Mouse (Mus musculus): ENCODE data around the gene Prl.
"Not testable (repeated sequence)": the region's sequence is repeated elsewhere in the genome, so short reads cannot be mapped to it uniquely, and the experiment has no call there.

Prl gene

DNA sequence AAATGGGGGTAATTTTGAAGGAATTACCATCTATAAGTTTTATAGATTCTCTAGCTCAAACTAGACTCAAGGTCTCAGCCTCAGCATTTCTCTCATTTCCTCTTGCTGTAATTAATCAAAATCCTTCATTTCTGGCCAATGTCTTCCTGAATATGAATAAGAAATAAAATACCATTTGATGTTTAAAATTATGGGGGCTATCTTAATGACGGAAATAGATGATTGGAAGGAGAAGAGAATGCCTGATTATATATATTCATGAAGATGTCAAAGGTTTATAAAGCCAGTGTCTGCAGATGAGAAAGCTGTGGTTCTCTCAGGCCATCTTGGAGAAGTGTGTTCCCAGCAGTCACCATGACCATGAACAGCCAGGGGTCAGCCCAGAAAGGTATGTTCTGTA lies at the start of gene Prl:
TSS of gene Prl (plus strand) at position 301 of the 400 bp plus-strand sequence.
- DNase-seq, result no peak

DNA sequence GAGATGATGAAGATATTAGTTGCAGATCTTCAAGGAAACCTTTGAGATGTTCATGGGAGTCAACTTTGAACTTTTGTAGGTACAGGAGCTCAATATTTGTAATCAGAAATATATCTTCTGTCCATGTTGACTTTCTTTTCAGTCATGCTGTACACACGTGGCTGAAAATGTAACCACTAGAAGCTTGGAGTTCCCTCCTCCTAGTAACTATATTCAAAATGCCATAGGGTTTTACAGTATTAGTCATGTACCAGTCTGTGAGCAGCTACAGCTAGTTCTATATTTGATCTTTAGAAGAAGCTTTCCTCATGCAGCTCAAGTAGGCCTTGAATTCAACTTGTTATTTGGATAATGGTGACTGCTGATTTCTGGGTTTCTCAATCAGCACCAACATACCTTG lies 30.8 kb upstream of the Prl start:
- no peak for DNase-seq

DNA sequence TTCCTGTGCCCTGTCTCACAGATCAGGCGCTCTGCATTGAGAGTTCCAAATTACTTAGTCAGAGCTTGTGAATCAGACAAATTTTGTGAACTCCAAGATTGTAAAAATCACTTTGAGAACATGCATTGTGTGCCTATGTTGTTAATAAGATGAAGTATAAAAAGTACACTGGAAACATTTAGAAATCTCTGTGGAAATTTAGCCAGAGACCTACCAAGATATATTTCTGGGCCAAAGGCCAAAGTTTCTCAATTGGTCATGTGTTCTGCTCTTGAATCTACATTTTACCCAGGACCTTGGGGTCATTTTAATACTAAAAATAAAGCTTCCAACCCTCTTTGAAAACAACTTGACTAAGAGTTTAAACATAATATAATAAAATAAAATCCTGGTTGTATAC lies 30.0 kb upstream of the Prl start:
- no peak for DNase-seq

DNA sequence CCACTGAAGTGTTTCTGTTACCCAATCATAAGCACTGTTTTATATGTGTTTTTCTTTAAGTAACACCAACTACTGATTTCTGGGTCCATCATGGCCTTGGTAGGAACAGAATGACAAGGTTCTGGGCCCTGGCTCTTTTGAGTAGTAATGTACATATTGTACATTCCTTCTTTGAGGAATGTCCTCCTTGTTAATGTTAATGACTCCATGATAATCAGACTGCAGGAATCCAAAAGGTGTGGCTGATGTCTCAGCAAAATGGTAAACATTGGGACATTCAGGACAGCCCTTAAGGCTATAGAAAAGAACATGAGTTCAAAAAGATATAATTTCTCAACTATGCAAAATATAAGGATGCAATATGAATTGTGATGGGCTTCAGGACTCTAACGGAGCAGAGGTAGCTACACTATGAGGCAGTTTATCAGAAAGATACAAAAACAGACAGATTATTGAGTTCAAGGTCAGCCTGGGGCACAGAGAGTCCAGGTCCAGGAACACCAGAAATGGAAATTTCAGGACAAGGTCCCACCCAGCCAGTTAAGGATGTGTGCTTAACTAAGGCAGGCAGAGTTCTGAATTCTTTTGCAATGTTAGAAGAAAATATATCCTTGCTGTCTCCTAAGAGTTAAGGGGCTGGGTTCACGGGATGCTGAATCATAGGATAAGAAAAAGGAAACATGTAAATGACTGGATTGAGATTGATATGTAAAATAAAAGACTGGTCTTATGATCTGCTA lies 28.7 kb upstream of the Prl start:
- DNase-seq, result no peak

DNA sequence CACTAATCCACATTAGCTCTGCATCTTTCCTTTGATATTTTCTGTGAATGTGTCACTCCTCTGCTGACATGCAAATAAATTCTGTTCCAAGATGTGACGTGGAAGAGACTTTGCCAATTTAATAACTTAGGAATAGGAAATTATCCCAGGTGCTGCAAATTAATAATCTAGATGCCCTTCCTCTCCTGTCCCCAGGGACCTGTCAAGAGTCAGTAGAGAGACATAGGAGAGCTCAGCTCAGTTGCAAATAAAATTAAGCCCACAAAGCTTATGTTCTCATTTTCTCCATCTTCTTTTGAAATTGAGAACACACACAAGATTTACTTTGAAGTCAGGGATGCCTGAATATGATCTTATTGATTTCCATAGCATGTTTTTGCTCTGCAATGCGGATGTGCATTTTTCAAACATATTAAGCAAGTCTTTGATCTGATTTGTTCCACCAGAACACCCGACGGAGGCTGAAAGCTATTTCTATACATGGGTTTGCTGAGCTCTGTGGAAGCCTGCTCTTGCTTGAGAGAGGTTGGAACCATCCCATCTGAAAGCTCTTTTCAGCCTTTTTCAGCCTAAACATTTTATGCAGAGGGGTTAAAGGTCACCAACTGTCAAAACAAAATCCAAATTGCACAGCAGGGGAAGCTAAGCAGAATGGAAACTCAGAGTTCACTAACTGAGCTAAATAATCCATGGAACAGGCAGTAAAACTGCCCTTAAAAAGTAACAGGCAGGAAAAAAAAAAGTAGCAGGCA lies 26.1 kb upstream of the Prl start:
- DNase-seq, result no peak

DNA sequence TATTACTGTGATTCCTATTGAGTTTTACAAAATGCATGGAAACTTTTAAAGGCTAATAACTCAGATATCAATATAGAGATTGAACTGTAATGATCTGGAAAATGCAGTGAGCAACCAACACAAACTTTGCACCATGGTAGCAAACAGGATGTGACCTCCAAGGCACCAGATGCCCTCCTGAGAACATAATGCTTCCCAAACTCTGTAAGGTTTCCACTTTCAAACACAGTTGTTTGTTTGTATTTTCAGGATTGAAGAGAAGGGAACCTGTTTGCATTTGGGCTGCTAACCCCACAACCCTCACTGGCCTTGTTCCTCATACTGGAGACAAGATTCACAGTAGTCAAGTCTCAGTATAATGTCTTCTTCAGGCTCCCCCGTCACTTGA lies 25.5 kb upstream of the Prl start:
- no peak for DNase-seq

DNA sequence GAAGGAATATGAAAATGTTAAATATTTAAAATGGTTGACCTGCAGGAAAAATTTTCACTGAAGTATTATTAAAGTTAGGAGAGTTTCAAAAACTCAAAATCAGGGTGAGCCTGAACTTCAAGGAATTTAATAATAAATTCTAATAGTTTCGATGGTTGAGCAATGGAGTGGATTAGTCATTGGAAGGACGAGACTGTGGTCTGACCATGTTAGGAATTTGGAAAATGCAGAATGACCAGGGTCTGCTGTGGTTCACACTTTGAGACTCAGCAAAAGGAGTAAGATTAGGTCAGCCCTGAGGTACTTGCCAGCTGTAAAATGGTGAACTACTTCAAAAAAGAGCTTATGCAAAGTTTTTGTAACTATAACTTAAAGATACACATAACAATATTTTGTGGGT lies 24.4 kb upstream of the Prl start:
- no peak for DNase-seq

DNA sequence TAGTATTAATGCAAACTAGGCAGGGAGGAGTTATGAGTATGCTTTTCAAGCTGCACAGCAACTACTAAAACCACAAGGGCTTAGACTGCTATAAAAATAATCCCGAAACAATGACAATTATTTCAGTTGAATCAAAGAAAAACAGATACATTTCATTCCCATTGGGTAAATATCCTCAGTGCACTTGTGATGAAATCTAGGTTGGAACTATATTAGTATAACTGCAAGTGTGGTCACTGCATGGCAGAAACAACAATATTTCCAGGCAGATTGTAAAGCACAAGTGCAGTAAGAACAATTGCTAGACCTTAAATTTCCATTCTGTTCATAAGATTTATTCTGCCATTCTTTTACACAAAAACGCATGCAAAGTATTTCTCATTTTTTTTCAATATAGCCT lies 15.2 kb upstream of the Prl start:
- no peak for DNase-seq

DNA sequence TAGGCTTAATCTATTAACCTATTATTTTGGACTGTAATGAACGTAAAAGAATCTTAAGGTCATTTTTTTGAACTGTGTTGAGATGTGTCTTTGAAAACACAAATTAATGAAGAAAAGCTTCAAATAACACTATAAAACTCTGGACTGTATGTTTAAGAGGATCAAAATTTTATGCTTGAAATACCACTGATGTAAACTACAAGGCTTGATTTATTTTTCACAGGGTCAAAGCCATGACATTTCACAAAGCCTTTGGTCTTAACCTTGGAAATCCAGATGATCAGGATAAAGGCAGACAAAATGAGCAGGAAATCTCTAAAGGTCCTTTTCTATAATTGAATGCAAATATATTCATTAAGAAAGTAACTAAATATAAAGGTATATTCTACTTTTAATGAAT lies 14.0 kb upstream of the Prl start:
- no peak for DNase-seq

DNA sequence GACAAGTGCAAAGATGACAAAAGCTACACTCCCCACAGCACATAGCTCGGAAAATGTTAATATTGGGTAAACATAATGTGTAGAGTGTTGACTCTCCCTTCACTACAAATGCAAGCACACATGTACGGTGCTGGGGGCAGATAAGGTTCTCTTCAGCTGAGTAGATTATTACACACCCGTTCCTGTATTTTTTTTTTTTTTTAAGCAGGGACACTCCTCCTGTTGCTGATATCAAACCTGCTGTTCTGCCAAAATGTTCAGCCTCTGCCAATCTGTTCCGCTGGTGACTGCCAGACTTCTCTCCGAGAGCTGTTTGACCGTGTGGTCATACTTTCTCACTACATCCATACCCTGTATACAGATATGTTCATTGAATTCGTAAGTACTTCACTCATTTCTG lies 1.8 kb downstream of the Prl start:
- DNase-seq, result no peak

DNA sequence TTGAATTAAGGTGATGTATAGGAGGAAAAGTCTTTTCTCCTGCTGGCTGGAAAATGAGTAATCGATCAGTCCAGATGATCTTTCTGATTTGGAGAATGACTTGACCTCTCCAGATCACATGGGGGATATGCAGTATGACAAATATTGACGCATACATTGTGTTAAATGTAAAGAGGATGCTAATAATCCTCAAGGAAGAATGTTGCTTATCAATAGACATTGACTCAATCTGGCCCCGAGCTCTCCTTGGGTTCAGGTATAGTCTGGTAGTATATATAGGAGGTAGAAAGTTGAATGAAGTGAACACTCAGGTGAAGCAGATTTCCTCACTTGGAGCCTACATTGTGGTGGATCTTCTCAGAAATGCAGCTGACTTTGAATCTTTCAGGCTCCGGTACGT lies 36.5 kb downstream of the Prl start, which contains the start of gene Prl3d1:
TSS of gene Prl3d1 (plus strand) at position 301 of the 400 bp plus-strand sequence.
- not testable (repeated sequence) for DNase-seq
